Comparison of ENCODE assay signal across 17 mouse cellular contexts in genomic region chr17:25970954-25971707, GRCm38 (mm10). TPM values are rescaled to one million over a fixed set of nuclear protein-coding genes. Genes with fewer than 3 reads are reported as not detected.
DNase-seq lines count a peak whose midpoint lies in the region; ATAC-seq lines count a peak whose summit lies in the region.
"Had no signal": no experiment of that assay in that cellular context is flagged by ENCODE, and none has a peak within 500 bp of the region (broad histone marks: within the 10 kb centered on the region; RNA-seq: fewer than 3 reads in every experiment).

No protein-coding gene starts in this region.

- 0 out of 2 replicates have a peak overlapping the region, but pooled peaks have one; percentile 29 for H3K27ac ChIP-seq in hindbrain, embryonic 16.5 days (ENCODE audit: low read depth, low read length)
- H3K27ac ChIP-seq in hindbrain, embryonic 13.5 days, result no peak overlapping the region
- H3K27ac ChIP-seq in liver, embryonic 15.5 days (replicated peaks), result peak overlapping the region; percentile 61
- H3K27ac ChIP-seq: heart, embryonic 15.5 days; neural tube, embryonic 12.5 days had no signal

- H3K4me3 ChIP-seq in hindbrain, embryonic 16.5 days (ENCODE audit: low read length), result no peak overlapping the region
- H3K4me3 ChIP-seq in hindbrain, embryonic 13.5 days, result no peak overlapping the region
- H3K4me3 ChIP-seq in liver, embryonic 15.5 days (replicated peaks), result no peak overlapping the region
- H3K4me3 ChIP-seq: erythroblast, embryonic 14.5 days; heart, embryonic 15.5 days; neural tube, embryonic 12.5 days had no signal

- no peaks in the 10 kb centered on the region for H3K27me3 ChIP-seq in hindbrain, embryonic 16.5 days (replicated peaks; ENCODE audit: control insufficient read depth, insufficient read depth, low read length)
- H3K27me3 ChIP-seq in hindbrain, embryonic 13.5 days, result no peaks in the 10 kb centered on the region
- H3K27me3 ChIP-seq in liver, embryonic 15.5 days, result no peaks in the 10 kb centered on the region
- H3K27me3 ChIP-seq: heart, embryonic 15.5 days; neural tube, embryonic 12.5 days; Patski had no signal

- H3K4me1 ChIP-seq in hindbrain, embryonic 16.5 days (ENCODE audit: control insufficient read depth, insufficient read depth, low read depth, low read length), result peaks cover 4% of the 10 kb centered on the region; the same call in 1 of the 2 replicates
- peaks cover 10% of the 10 kb centered on the region; the same call in 1 of the 2 replicates for H3K4me1 ChIP-seq in hindbrain, embryonic 13.5 days (replicated peaks)
- peaks cover 47% of the 10 kb centered on the region for H3K4me1 ChIP-seq in liver, embryonic 15.5 days (replicated peaks)
- H3K4me1 ChIP-seq: neural tube, embryonic 12.5 days had no signal

- DNase-seq in spleen, postnatal 36 days (ENCODE audit: low spot score in 2 of 2), result peak; percentile 21
- no peak for DNase-seq in spleen, postnatal 10 days (ENCODE audit: low spot score in 2 of 2)
- no peak for DNase-seq in urinary bladder, postnatal 10 days (ENCODE audit: low spot score)
- DNase-seq in right cerebral cortex, adult 18-20 months, result no peak
- DNase-seq: adrenal gland, postnatal 36 days; cerebellum, postnatal 25 days; kidney, postnatal 25 days; lung, adult 2 months had no signal

- WGBS in hindbrain, embryonic 16.5 days, result 89% methylated on average over 4 of the region's 4 CpGs
- 87% methylated on average over 4 of the region's 4 CpGs for WGBS in hindbrain, embryonic 13.5 days
- WGBS in liver, embryonic 15.5 days (ENCODE audit: insufficient replicate concordance), result 71% methylated on average over 4 of the region's 4 CpGs

- no peak overlapping the region for H3K9ac ChIP-seq in hindbrain, embryonic 16.5 days (ENCODE audit: low read depth, low read length)
- no peak overlapping the region for H3K9ac ChIP-seq in hindbrain, embryonic 13.5 days
- H3K9ac ChIP-seq in liver, embryonic 15.5 days, result no peak overlapping the region
- H3K9ac ChIP-seq: heart, embryonic 15.5 days; neural tube, embryonic 12.5 days had no signal

- H3K9me3 ChIP-seq in hindbrain, embryonic 16.5 days (ENCODE audit: control insufficient read depth, low read length), result no peaks in the 10 kb centered on the region
- H3K9me3 ChIP-seq in hindbrain, embryonic 13.5 days, result no peaks in the 10 kb centered on the region
- H3K9me3 ChIP-seq in liver, embryonic 15.5 days (replicated peaks), result no peaks in the 10 kb centered on the region
- H3K9me3 ChIP-seq: heart, embryonic 15.5 days; neural tube, embryonic 12.5 days had no signal

- no peak overlapping the region for H3K4me2 ChIP-seq in hindbrain, embryonic 16.5 days (ENCODE audit: low read length)
- no peak overlapping the region for H3K4me2 ChIP-seq in hindbrain, embryonic 13.5 days
- H3K4me2 ChIP-seq in liver, embryonic 15.5 days, result no peak overlapping the region
- H3K4me2 ChIP-seq: heart, embryonic 15.5 days; neural tube, embryonic 12.5 days had no signal

- no peak for ATAC-seq in hindbrain, embryonic 16.5 days
- ATAC-seq in hindbrain, embryonic 13.5 days (ENCODE audit: low FRiP score), result no peak
- ATAC-seq in liver, embryonic 15.5 days (ENCODE audit: insufficient read depth), result no peak
- ATAC-seq: intestine, postnatal 0 days; Patski had no signal

- no peaks in the 10 kb centered on the region; the same call in 1 of the 2 replicates for H3K36me3 ChIP-seq in hindbrain, embryonic 16.5 days (ENCODE audit: control insufficient read depth, insufficient read depth, low read length)
- H3K36me3 ChIP-seq in hindbrain, embryonic 13.5 days, result peaks cover 6% of the 10 kb centered on the region; the same call in 1 of the 2 replicates
- peaks cover 10% of the 10 kb centered on the region; the same call in 1 of the 2 replicates for H3K36me3 ChIP-seq in liver, embryonic 15.5 days (replicated peaks)
- H3K36me3 ChIP-seq: heart, embryonic 15.5 days had no signal

RNA-seq across cellular contexts. Expression of gene Capn15, which starts 14.5 kb away (rescaled TPM):
- 20.6 and 25.5 TPM in 2 replicates for polyA plus RNA-seq in hindbrain, embryonic 16.5 days (2015; fragmentation: Nextera tagmentation; extraction: Ambion mirVana)
- 20.4 and 21.6 TPM in 2 replicates for polyA plus RNA-seq in hindbrain, embryonic 13.5 days (2015; fragmentation: Nextera tagmentation; extraction: Ambion mirVana)
- polyA plus RNA-seq in liver, embryonic 15.5 days (2015; fragmentation: Nextera tagmentation; extraction: Ambion mirVana), result 9.7 and 11.4 TPM in 2 replicates

RNA-seq across cellular contexts. Expression of gene A930017K11Rik, which starts 18.8 kb away (rescaled TPM):
- 3.9 and 4.7 TPM in 2 replicates for polyA plus RNA-seq in hindbrain, embryonic 16.5 days (2015; fragmentation: Nextera tagmentation; extraction: Ambion mirVana)
- 0.56 and 0.77 TPM in 2 replicates for polyA plus RNA-seq in hindbrain, embryonic 13.5 days (2015; fragmentation: Nextera tagmentation; extraction: Ambion mirVana)
- 0.23 and 0.37 TPM in 2 replicates for polyA plus RNA-seq in liver, embryonic 15.5 days (2015; fragmentation: Nextera tagmentation; extraction: Ambion mirVana)
- polyA plus RNA-seq: lung, adult 2 months had no signal

RNA-seq across cellular contexts. Expression of gene Nhlrc4, which starts 26.4 kb away (rescaled TPM):
- 0.19 and 0.52 TPM in 2 replicates for polyA plus RNA-seq in hindbrain, embryonic 16.5 days (2015; fragmentation: Nextera tagmentation; extraction: Ambion mirVana)
- 0.09 TPM in 1 of 2 replicates, not detected in the other for polyA plus RNA-seq in hindbrain, embryonic 13.5 days (2015; fragmentation: Nextera tagmentation; extraction: Ambion mirVana)
- 6.1 and 6.7 TPM in 2 replicates for polyA plus RNA-seq in liver, embryonic 15.5 days (2015; fragmentation: Nextera tagmentation; extraction: Ambion mirVana)
- polyA plus RNA-seq: intestine, postnatal 0 days; urinary bladder, adult 2 months had no signal

RNA-seq across cellular contexts. Expression of gene Pigq, which starts 26.4 kb away (rescaled TPM):
- 83.1 and 90.5 TPM in 2 replicates for polyA plus RNA-seq in hindbrain, embryonic 16.5 days (2015; fragmentation: Nextera tagmentation; extraction: Ambion mirVana)
- polyA plus RNA-seq in hindbrain, embryonic 13.5 days (2015; fragmentation: Nextera tagmentation; extraction: Ambion mirVana), result 57.1 and 58.9 TPM in 2 replicates
- 156 and 174 TPM in 2 replicates for polyA plus RNA-seq in liver, embryonic 15.5 days (2015; fragmentation: Nextera tagmentation; extraction: Ambion mirVana)

RNA-seq across cellular contexts. Expression of gene Rab40c, which starts 51.6 kb away (rescaled TPM):
- 49.5 and 50.8 TPM in 2 replicates for polyA plus RNA-seq in hindbrain, embryonic 16.5 days (2015; fragmentation: Nextera tagmentation; extraction: Ambion mirVana)
- polyA plus RNA-seq in hindbrain, embryonic 13.5 days (2015; fragmentation: Nextera tagmentation; extraction: Ambion mirVana), result 45.5 and 48.7 TPM in 2 replicates
- 6.6 and 8.4 TPM in 2 replicates for polyA plus RNA-seq in liver, embryonic 15.5 days (2015; fragmentation: Nextera tagmentation; extraction: Ambion mirVana)

Comparison
In these comparisons a context has a peak if more than half of its experiments do, and no peak if none do; other contexts are left out.
1. DNase-seq: peak in spleen, postnatal 36 days (2 of 2); none in spleen, postnatal 10 days (0 of 2), urinary bladder, postnatal 10 days (single experiment) and right cerebral cortex, adult 18-20 months (single experiment).